Mouse (Mus musculus) hindbrain, embryonic 12.5 days (tissue): ENCODE measurements around the gene Zfp513. TPM values are rescaled to one million over a fixed set of nuclear protein-coding genes. Genes with fewer than 3 reads are reported as not detected.

ENCODE experiments used
- ATAC-seq: fragments of 200-750 bp; cut with Nextera tagmentation; 2 replicates; pipeline ENCODE4 v1.8.0; 2017; ENCODE audit warnings: moderate TSS enrichment; ENCODE audit not compliant: low FRiP score
- H3K27ac ChIP-seq: fragments of 300-500 bp; sonication (generic); 2 replicates; pipeline ENCODE4 v1.5.1; 2016; ENCODE audit warnings: mild to moderate bottlenecking
- H3K27me3 ChIP-seq: fragments of 300-500 bp; sonication (generic); 2 replicates; pipeline ENCODE4 v1.6.1; 2016; ENCODE audit warnings: mild to moderate bottlenecking
- H3K36me3 ChIP-seq: fragments of 300-500 bp; sonication (generic); 2 replicates; pipeline ENCODE4 v1.6.1; 2016; ENCODE audit warnings: mild to moderate bottlenecking
- H3K4me1 ChIP-seq: fragments of 300-500 bp; sonication (generic); 2 replicates; pipeline ENCODE4 v1.6.1; 2016
- H3K4me2 ChIP-seq: fragments of 300-500 bp; sonication (generic); replicated peaks from 2 replicates; pipeline ENCODE4 v1.6.1; 2016; ENCODE audit warnings: mild to moderate bottlenecking
- H3K4me3 ChIP-seq: fragments of 300-500 bp; sonication (generic); 2 replicates; pipeline ENCODE4 v1.5.1; 2016; ENCODE audit warnings: mild to moderate bottlenecking
- H3K9ac ChIP-seq: fragments of 300-500 bp; sonication (generic); 2 replicates; pipeline ENCODE4 v1.6.1; 2016; ENCODE audit warnings: mild to moderate bottlenecking, moderate library complexity
- H3K9me3 ChIP-seq: fragments of 300-500 bp; sonication (generic); replicated peaks from 2 replicates; pipeline ENCODE4 v1.6.1; 2016; ENCODE audit warnings: mild to moderate bottlenecking
- WGBS: fragments of 180-500 bp; shearing (Covaris S2); methylation state at CpG from one replicate; pipeline ENCODE4 v1.1.7; 2016; 5-methylcytosine and 5-hydroxymethylcytosine counted together
- polyA plus RNA-seq: library from polyadenylated mRNA; unstranded; fragments of >200 nt; fragmentation: Nextera tagmentation; extraction: Ambion mirVana; gene quantifications from 2 replicates; pipeline ENCODE4 v1.2.1, GENCODE M21; 2016

Gene Zfp513
- polyA plus RNA-seq, 1 experiment from 2014 or later, result 22.9 TPM

GRCm38 (mm10) chr5:31149781-31150180, 52.3 kb downstream of the Zfp513 start:
- no peak overlapping the region for H3K4me2 ChIP-seq
- 97% methylated on average over 4 of the region's 4 CpGs for WGBS
- ATAC-seq, result no peak
- no peaks in the 10 kb centered on the region for H3K9me3 ChIP-seq
- no peak overlapping the region for H3K4me3 ChIP-seq
- H3K9ac ChIP-seq, result no peak overlapping the region
- H3K4me1 ChIP-seq, result peaks cover 11% of the 10 kb centered on the region
- H3K27me3 ChIP-seq, result no peaks in the 10 kb centered on the region
- H3K36me3 ChIP-seq, result peaks cover 25% of the 10 kb centered on the region
- no peak overlapping the region for H3K27ac ChIP-seq

Other genes with a start within 250 kb of the Zfp513 start
- gene Preb, start 241.9 kb downstream of the Zfp513 start, polyA plus RNA-seq, result 120 and 127 TPM in 2 replicates
- not detected in 2 replicates for gene Tcf23, start 233.6 kb downstream of the Zfp513 start, polyA plus RNA-seq
- gene Atraid, start 154.0 kb downstream of the Zfp513 start, polyA plus RNA-seq, result 119 and 122 TPM in 2 replicates
- 13.8 and 14.0 TPM in 2 replicates for gene Slc5a6, start 153.4 kb downstream of the Zfp513 start, polyA plus RNA-seq
- gene Cad, start 147.5 kb downstream of the Zfp513 start, polyA plus RNA-seq, result 32.2 and 32.4 TPM in 2 replicates
- not detected in 2 replicates for gene Dnajc5g, start 96.0 kb downstream of the Zfp513 start, polyA plus RNA-seq
- gene Slc30a3, start 94.1 kb downstream of the Zfp513 start, polyA plus RNA-seq, result 15.7 and 16.2 TPM in 2 replicates
- gene Trim54, start 85.6 kb downstream of the Zfp513 start, polyA plus RNA-seq, result 0.40 and 0.86 TPM in 2 replicates
- gene Ucn, start 63.5 kb downstream of the Zfp513 start, polyA plus RNA-seq, result not detected in 2 replicates
- 50.1 and 54.4 TPM in 2 replicates for gene Mpv17, start 48.1 kb downstream of the Zfp513 start, polyA plus RNA-seq
- 1.8 and 2.3 TPM in 2 replicates for gene Gm29609, start 22.4 kb downstream of the Zfp513 start, polyA plus RNA-seq
- gene Gtf3c2, start 22.2 kb downstream of the Zfp513 start, polyA plus RNA-seq, result 86.0 and 89.2 TPM in 2 replicates
- gene Snx17, start 9.1 kb downstream of the Zfp513 start, polyA plus RNA-seq, result 140 and 145 TPM in 2 replicates
- 63.0 and 64.4 TPM in 2 replicates for gene Eif2b4, start 8.9 kb downstream of the Zfp513 start, polyA plus RNA-seq
- 149 TPM in 2 replicates for gene Ppm1g, start 18.4 kb upstream of the Zfp513 start, polyA plus RNA-seq
- 148 and 151 TPM in 2 replicates for gene Nrbp1, start 38.6 kb upstream of the Zfp513 start, polyA plus RNA-seq
- 0.57 and 0.94 TPM in 2 replicates for gene Gm9970, start 38.9 kb upstream of the Zfp513 start, polyA plus RNA-seq
- 6.3 and 9.6 TPM in 2 replicates for gene Krtcap3, start 49.4 kb upstream of the Zfp513 start, polyA plus RNA-seq
- 44.4 and 57.8 TPM in 2 replicates for gene Ift172, start 88.8 kb upstream of the Zfp513 start, polyA plus RNA-seq
- gene Fndc4, start 93.8 kb upstream of the Zfp513 start, polyA plus RNA-seq, result 66.9 and 68.2 TPM in 2 replicates
- 0.38 TPM in 1 of 2 replicates, not detected in the other for gene Gckr, start 95.1 kb upstream of the Zfp513 start, polyA plus RNA-seq